8 mouse cellular contexts compared by ENCODE assay signal in the genomic region with DNA sequence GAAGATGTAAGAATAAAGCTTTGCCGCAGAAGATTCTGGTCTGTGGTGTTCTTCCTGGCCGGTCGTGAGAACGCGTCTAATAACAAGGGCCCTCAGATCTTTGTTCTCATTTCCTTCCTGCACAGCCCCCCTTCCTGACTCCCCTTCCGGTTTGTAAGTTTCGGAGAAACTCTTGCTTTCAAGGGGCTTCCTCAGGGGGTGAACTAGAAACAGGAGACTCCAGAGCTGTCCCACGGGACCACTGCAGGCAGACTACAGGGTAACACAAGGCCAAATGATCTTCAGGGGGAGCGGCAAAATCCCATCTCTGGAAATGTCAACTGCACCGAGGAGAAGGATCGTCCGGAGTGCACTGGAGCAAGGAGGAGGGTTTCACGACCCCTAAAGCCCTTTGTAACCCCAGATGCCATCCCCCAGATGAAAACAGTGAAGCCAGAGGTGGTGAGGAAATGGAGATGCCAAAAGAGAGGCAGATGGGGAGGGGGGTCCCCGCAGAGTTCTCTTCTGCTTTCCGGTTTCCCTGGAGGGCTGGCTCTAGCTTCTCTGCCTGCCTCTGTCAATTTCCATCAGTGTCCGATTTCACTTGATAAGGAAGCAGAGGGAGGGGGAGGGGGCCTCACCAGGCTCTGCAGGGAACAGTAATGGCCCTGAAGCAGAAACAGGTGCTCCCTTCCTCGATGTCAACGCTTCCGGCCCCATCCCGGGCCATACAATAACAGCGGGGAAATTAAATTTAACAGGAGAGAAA. TPM values are rescaled to one million over a fixed set of nuclear protein-coding genes. Genes with fewer than 3 reads are reported as not detected.
DNase-seq lines count a peak whose midpoint lies in the region; ATAC-seq lines count a peak whose summit lies in the region.

No protein-coding gene starts in this region.

- H3K9ac ChIP-seq in embryonic facial prominence, embryonic 11.5 days (replicated peaks; ENCODE audit: low read length) = peak overlapping the region; percentile 44; the same call in 1 of the 2 replicates
- H3K9ac ChIP-seq in midbrain, embryonic 13.5 days (replicated peaks) = 0 out of 2 replicates have a peak overlapping the region, but pooled peaks have one; percentile 32

- H3K27me3 ChIP-seq in embryonic facial prominence, embryonic 11.5 days (ENCODE audit: control insufficient read depth, insufficient read depth, low read length) = no peaks in the 10 kb centered on the region
- no peaks in the 10 kb centered on the region for H3K27me3 ChIP-seq in midbrain, embryonic 13.5 days

- no peaks in the 10 kb centered on the region for H3K36me3 ChIP-seq in embryonic facial prominence, embryonic 11.5 days (replicated peaks; ENCODE audit: control insufficient read depth, insufficient read depth, low read depth, low read length)
- no peaks in the 10 kb centered on the region for H3K36me3 ChIP-seq in midbrain, embryonic 13.5 days

- H3K4me1 ChIP-seq in embryonic facial prominence, embryonic 11.5 days (ENCODE audit: control insufficient read depth, insufficient read depth, low read length) = no peaks in the 10 kb centered on the region
- H3K4me1 ChIP-seq in midbrain, embryonic 13.5 days (replicated peaks) = peaks cover 8% of the 10 kb centered on the region

- peak; percentile 31 for DNase-seq in gastrocnemius, postnatal 10 days
- no peak for DNase-seq in gastrocnemius, postnatal 36 days
- peak; percentile 80 for DNase-seq in embryonic facial prominence, embryonic 11.5 days (ENCODE audit: low spot score)
- DNase-seq in heart, postnatal 14 days = peak; percentile 32 to 33
- peak; percentile 69 to 79 for DNase-seq in kidney, postnatal 4 days
- peak; percentile 62 for DNase-seq in thymus, postnatal 25 days

- peak; percentile 76 for ATAC-seq in embryonic facial prominence, embryonic 11.5 days (replicated peaks; ENCODE audit: insufficient number of reproducible peaks, low FRiP score, low TSS enrichment, low read depth)
- ATAC-seq in midbrain, embryonic 13.5 days = peak; percentile 43; the same call in 1 of the 2 replicates
- ATAC-seq in cerebellum, adult (ENCODE audit: insufficient number of reproducible peaks, low FRiP score, low TSS enrichment) = no peak

- peak overlapping the region; percentile 21; the same call in 1 of the 2 replicates for H3K4me3 ChIP-seq in embryonic facial prominence, embryonic 11.5 days (ENCODE audit: low read depth, low read length)
- H3K4me3 ChIP-seq in midbrain, embryonic 13.5 days (replicated peaks) = peak overlapping the region; percentile 8; the same call in 1 of the 2 replicates

- peak overlapping the region; percentile 29 for H3K27ac ChIP-seq in embryonic facial prominence, embryonic 11.5 days (replicated peaks; ENCODE audit: low read depth, low read length)
- peak overlapping the region; percentile 71 for H3K27ac ChIP-seq in midbrain, embryonic 13.5 days

- 29% methylated on average over 21 of the region's 21 CpGs for WGBS in embryonic facial prominence, embryonic 11.5 days
- 57% methylated on average over 21 of the region's 21 CpGs for WGBS in midbrain, embryonic 13.5 days

- intact Hi-C loops in gastrocnemius, postnatal 36 days (cut with DNase I) = loop anchor here (5.0 kb wide), 1 partner anchor 83 kb away; no protein-coding TSS in a partner anchor
- intact Hi-C loops in heart, postnatal 14 days (cut with DNase I) = loop anchor here (5.0 kb wide), 3 partner anchors 38 to 83 kb away; a partner anchor contains a TSS

- peak overlapping the region; percentile 42 for H3K4me2 ChIP-seq in embryonic facial prominence, embryonic 11.5 days (ENCODE audit: low read depth, low read length)
- peak overlapping the region; percentile 26 for H3K4me2 ChIP-seq in midbrain, embryonic 13.5 days (replicated peaks)

- no peaks in the 10 kb centered on the region for H3K9me3 ChIP-seq in embryonic facial prominence, embryonic 11.5 days (replicated peaks; ENCODE audit: control insufficient read depth, low read length)
- H3K9me3 ChIP-seq in midbrain, embryonic 13.5 days = no peaks in the 10 kb centered on the region

RNA-seq across cellular contexts. Expression of a gene that starts 20.8 kb away (rescaled TPM):
- under 1 TPM in 1 of 2 experiments, not detected in 1; 0.47 TPM for total RNA-seq in gastrocnemius, postnatal 10 days (2021)
- not detected for total RNA-seq in gastrocnemius, postnatal 36 days (2021)
- not detected in 2 replicates for polyA plus RNA-seq in embryonic facial prominence, embryonic 11.5 days (2014; fragmentation: Nextera tagmentation; extraction: Ambion mirVana)
- total RNA-seq in heart, postnatal 14 days (2021) = not detected
- not detected in 2 replicates for polyA plus RNA-seq in midbrain, embryonic 13.5 days (2015; fragmentation: Nextera tagmentation; extraction: Ambion mirVana)

RNA-seq across cellular contexts. Expression of a gene that starts 35.0 kb away (rescaled TPM):
- total RNA-seq in gastrocnemius, postnatal 10 days (2021) = 1 to 10 TPM; 7.4 to 9.0 TPM
- total RNA-seq in gastrocnemius, postnatal 36 days (2021) = 1 to 10 TPM; 2.0 to 2.1 TPM
- polyA plus RNA-seq in embryonic facial prominence, embryonic 11.5 days (2014; fragmentation: Nextera tagmentation; extraction: Ambion mirVana) = 9.5 and 10.3 TPM in 2 replicates
- total RNA-seq in heart, postnatal 14 days (2021) = 1 to 10 TPM; 5.8 to 7.3 TPM
- polyA plus RNA-seq in midbrain, embryonic 13.5 days (2015; fragmentation: Nextera tagmentation; extraction: Ambion mirVana) = 5.9 and 7.1 TPM in 2 replicates

RNA-seq across cellular contexts. Expression of a gene that starts 46.5 kb away (rescaled TPM):
- total RNA-seq in gastrocnemius, postnatal 10 days (2021) = 10 to 100 TPM; 11.2 to 11.6 TPM
- 10 to 100 TPM; 14.0 to 14.9 TPM for total RNA-seq in gastrocnemius, postnatal 36 days (2021)
- polyA plus RNA-seq in embryonic facial prominence, embryonic 11.5 days (2014; fragmentation: Nextera tagmentation; extraction: Ambion mirVana) = 18.8 and 24.2 TPM in 2 replicates
- total RNA-seq in heart, postnatal 14 days (2021) = 10 to 100 TPM; 12.9 to 13.3 TPM
- polyA plus RNA-seq in midbrain, embryonic 13.5 days (2015; fragmentation: Nextera tagmentation; extraction: Ambion mirVana) = 8.3 and 8.4 TPM in 2 replicates

RNA-seq across cellular contexts. Expression of a gene that starts 46.6 kb away (rescaled TPM):
- 1 to 10 TPM; 6.1 to 7.3 TPM for total RNA-seq in gastrocnemius, postnatal 10 days (2021)
- total RNA-seq in gastrocnemius, postnatal 36 days (2021) = 1 to 10 TPM; 4.4 to 5.8 TPM
- 21.1 and 21.2 TPM in 2 replicates for polyA plus RNA-seq in embryonic facial prominence, embryonic 11.5 days (2014; fragmentation: Nextera tagmentation; extraction: Ambion mirVana)
- total RNA-seq in heart, postnatal 14 days (2021) = 1 to 10 TPM; 6.8 to 7.6 TPM
- polyA plus RNA-seq in midbrain, embryonic 13.5 days (2015; fragmentation: Nextera tagmentation; extraction: Ambion mirVana) = 15.6 and 16.2 TPM in 2 replicates

Comparison
In these comparisons a context has a peak if more than half of its experiments do, and no peak if none do; other contexts are left out.
1. DNase-seq: peak in gastrocnemius, postnatal 10 days (single experiment), embryonic facial prominence, embryonic 11.5 days (single experiment), heart, postnatal 14 days (2 of 2), kidney, postnatal 4 days (2 of 2) and thymus, postnatal 25 days (single experiment); none in gastrocnemius, postnatal 36 days (0 of 2).